Mouse (Mus musculus) forebrain, embryonic 10.5 days (tissue): ENCODE measurements around the gene Hspg2. TPM values are rescaled to one million over a fixed set of nuclear protein-coding genes. Genes with fewer than 3 reads are reported as not detected.

Source experiments
- DNase-seq: peaks from one replicate; pipeline ENCODE4 v3.0.0-alpha.2; 2017; ENCODE audit warnings: low spot score; ENCODE audit errors: extremely low spot score
- H3K27ac ChIP-seq: fragments of 300-500 bp; sonication (generic); 2 replicates; pipeline ENCODE4 v1.5.1; 2016; ENCODE audit warnings: mild to moderate bottlenecking
- H3K27me3 ChIP-seq: fragments of 300-500 bp; sonication (generic); 2 replicates; pipeline ENCODE4 v1.6.1; 2016; ENCODE audit warnings: mild to moderate bottlenecking; ENCODE audit not compliant: poor library complexity, severe bottlenecking
- H3K36me3 ChIP-seq: fragments of 300-500 bp; sonication (generic); replicated peaks from 2 replicates; pipeline ENCODE4 v1.6.1; 2016; ENCODE audit warnings: mild to moderate bottlenecking, moderate library complexity
- H3K4me1 ChIP-seq: fragments of 300-500 bp; sonication (generic); 2 replicates; pipeline ENCODE4 v1.6.1; 2016
- H3K4me3 ChIP-seq: fragments of 300-500 bp; sonication (generic); 2 replicates; pipeline ENCODE4 v1.5.1; 2016; ENCODE audit warnings: mild to moderate bottlenecking, moderate library complexity
- H3K9me3 ChIP-seq: fragments of 300-500 bp; sonication (generic); 2 replicates; pipeline ENCODE4 v1.6.1; 2016; ENCODE audit warnings: mild to moderate bottlenecking, moderate library complexity
- WGBS: fragments of 180-500 bp; shearing (Covaris S2); methylation state at CpG from one replicate; pipeline ENCODE4 v1.1.7; 2016; 5-methylcytosine and 5-hydroxymethylcytosine counted together
- polyA plus RNA-seq: library from polyadenylated mRNA; unstranded; fragments of >200 nt; fragmentation: Nextera tagmentation; extraction: Ambion mirVana; gene quantifications from 2 replicates; pipeline ENCODE4 v1.2.1, GENCODE M21; 2016

Hspg2 gene
- polyA plus RNA-seq, 1 experiment from 2014 or later: 15.6 TPM

DNA sequence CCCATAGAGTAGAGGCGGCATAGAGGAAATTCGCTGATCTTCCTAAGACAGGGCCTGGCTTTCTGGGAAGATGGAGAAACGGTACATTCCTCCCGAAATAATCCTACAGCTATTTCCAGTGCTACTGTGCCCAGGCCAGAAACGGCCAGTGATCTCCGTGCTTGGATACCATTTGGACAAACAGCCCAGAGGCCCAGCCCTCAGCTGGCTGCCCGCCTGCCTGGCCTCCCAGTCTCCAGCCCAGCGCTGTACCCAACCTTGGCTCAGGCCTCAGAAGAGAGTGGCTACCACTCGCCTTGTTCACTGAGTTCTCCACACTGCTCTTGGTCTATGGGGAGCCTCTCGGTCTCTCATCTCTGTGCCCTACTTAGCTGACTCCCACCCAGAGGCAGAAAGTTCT is 18.9 kb upstream of the Hspg2 start:
- Histone ChIP-seq H3K4me3 (no peak overlapping the region), H3K27ac (peak overlapping the region; percentile 15; the same call in 1 of the 2 replicates), H3K9me3 (no peaks in the 10 kb centered on the region), H3K36me3 (no peaks in the 10 kb centered on the region), H3K27me3 (no peaks in the 10 kb centered on the region), H3K4me1 (peaks cover 25% of the 10 kb centered on the region)
- no peak for DNase-seq
- 89% methylated on average over 10 of the region's 10 CpGs for WGBS

DNA sequence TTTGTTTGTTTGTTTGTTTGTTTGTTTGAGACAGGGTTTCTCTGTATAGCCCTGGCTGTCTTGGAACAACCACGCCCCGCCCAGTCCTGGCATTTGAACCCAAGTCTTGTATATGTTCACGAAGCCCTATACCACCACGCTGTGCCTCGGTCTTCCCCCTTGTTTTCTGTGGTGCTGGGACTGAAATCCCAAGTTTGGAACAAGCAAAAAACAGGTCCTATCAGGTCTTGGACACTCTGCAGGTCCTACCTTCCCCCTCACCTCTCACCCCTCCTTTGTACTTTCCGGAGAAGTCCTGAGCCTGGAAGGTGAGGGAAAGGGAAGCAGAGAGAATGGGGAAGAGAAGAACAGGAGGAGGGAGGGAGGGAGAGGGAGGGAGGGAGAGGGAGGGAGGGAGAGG is 16.4 kb upstream of the Hspg2 start:
- Histone ChIP-seq H3K27me3 (no peaks in the 10 kb centered on the region), H3K9me3 (no peaks in the 10 kb centered on the region), H3K36me3 (no peaks in the 10 kb centered on the region), H3K4me3 (no peak overlapping the region), H3K4me1 (peaks cover 25% of the 10 kb centered on the region), H3K27ac (no peak overlapping the region)
- 89% methylated on average over 6 of the region's 6 CpGs for WGBS
- DNase-seq: no peak

DNA sequence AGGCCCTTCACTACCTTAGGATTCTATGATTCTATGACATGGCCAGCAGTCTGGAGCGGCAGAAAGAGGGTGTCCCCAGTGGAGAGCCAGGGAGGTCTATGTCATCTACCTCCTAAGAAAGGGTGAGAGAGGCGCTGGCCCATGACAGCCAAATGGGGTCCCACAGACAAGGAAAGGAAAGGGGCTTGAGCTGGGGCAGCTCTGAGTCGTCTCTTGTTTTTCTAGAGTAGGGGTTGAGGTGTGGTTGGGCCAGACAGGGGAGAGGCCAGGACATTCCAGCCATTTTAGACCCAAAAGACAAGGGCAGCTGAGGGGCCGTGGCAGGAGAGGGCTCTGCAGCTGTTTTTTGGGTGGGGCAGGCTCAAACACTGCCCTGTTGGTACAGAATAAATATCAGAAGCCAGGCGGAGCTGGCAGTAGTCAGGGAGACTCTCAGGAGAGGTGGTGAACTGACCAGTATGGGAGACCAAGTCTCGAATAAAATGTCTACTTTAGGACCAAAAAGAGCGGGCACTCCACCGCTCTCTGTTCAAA is 15.3 kb upstream of the Hspg2 start, which contains the start of gene 1700013G24Rik:
Gene 1700013G24Rik, plus strand, starts transcription at position 51 of the 534 bp plus-strand sequence.
- Histone ChIP-seq H3K36me3 (no peaks in the 10 kb centered on the region), H3K4me3 (no peak within 1 kb of the TSS), H3K9me3 (no peaks in the 10 kb centered on the region), H3K4me1 (peaks cover 21% of the 10 kb centered on the region), H3K27me3 (no peaks in the 10 kb centered on the region), H3K27ac (0 out of 2 replicates have a peak within 1 kb of the TSS, but pooled peaks have one; percentile 15)
- 87% methylated on average over 8 of the region's 8 CpGs for WGBS
- no peak for DNase-seq

DNA sequence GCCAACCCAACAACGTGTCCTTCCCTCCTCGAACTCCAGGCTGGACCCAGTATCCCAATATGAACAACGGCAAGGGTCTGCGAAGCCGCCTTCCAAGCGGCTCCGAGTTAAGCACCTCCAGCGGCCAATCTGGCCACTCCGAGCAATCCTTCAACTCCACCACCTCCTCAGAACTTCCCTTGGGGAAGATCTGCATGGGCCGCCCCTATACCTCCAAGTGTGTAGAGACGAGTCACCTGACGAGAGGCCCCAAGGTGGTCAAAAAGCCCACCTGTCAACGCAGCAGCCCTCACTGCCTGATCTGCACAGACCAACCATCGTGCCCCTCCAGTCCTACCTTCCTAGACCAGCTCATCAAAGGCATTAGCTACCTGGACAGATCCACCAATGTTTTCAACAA is 14.0 kb upstream of the Hspg2 start:
- WGBS: 89% methylated on average over 14 of the region's 14 CpGs
- DNase-seq: no peak

DNA sequence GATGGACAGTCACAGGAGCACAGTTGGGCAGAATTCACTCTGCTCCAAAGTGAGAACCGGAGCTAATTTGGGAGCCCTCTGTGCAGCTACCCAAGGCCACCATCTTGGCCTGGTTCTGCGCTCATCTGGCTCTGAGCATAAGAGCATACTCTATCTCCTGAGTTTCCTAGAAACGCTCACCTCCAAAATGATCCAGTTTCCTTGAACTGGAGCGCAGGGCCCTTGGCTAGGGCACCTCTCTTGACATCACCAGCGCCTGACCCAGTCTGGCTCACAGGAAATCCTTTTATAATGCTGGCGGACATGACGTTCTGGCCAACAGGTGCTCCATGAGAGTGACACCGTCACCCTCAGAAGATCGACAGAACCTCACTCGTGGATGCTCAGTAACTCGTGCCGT is 12.0 kb upstream of the Hspg2 start:
- Histone ChIP-seq H3K9me3 (no peaks in the 10 kb centered on the region), H3K27me3 (no peaks in the 10 kb centered on the region), H3K4me3 (no peak overlapping the region), H3K36me3 (no peaks in the 10 kb centered on the region), H3K4me1 (peaks cover 26% of the 10 kb centered on the region), H3K27ac (no peak overlapping the region)
- DNase-seq: no peak
- 92% methylated on average over 12 of the region's 12 CpGs for WGBS

More for the DNA sequence above, 14.0 kb upstream of the Hspg2 start:
- Histone ChIP-seq H3K27ac (no peak overlapping the region), H3K36me3 (no peaks in the 10 kb centered on the region), H3K9me3 (no peaks in the 10 kb centered on the region), H3K27me3 (no peaks in the 10 kb centered on the region), H3K4me1 (peaks cover 18% of the 10 kb centered on the region), H3K4me3 (no peak overlapping the region)

DNA sequence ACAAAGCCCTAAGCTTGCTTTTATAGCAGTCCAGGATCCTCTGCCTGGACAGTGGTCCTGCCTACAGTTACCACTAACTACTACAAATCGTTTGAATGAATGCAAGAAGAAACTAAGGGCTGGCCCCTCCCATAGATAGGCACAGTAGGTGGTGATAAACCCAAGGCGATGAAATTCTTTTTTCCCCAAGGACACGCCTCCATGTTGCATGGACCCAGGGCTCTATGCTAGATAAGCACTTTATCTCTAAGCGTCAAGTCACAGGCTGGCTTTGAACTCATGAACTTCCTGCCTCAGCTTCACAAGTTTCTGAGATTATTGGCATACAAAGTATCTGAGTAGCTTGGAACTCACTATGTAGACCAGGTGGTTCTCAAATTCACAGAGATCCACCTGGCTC is 11.3 kb upstream of the Hspg2 start:
- WGBS: 83% methylated on average over 4 of the region's 4 CpGs
- no peak for DNase-seq

DNA sequence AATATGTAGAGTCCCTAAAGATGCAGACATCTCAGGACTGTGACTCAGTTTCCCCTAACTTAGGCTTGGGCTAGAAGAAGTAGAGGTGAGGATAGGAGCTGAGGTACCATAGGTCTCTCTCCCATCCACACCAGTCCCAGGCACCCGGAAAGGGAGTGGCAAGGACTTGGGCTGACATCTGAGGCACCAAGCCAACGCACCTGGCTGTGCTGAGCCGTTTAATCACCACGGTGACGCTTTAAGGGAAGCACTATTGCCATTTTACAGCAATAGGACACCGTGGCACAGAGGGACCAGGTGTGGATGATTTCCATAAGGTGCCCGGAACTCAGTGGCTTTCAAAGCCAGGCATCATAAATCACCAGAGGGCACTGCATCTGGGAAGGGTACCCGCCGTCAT is 10.3 kb upstream of the Hspg2 start:
- H3K4me1 ChIP-seq: peaks cover 23% of the 10 kb centered on the region
- no peak overlapping the region for H3K4me3 ChIP-seq
- WGBS: 91% methylated on average over 9 of the region's 9 CpGs
- H3K27ac ChIP-seq: no peak overlapping the region
- H3K9me3 ChIP-seq: no peaks in the 10 kb centered on the region
- no peaks in the 10 kb centered on the region for H3K27me3 ChIP-seq
- no peak for DNase-seq
- no peaks in the 10 kb centered on the region for H3K36me3 ChIP-seq

More for the DNA sequence above, 11.3 kb upstream of the Hspg2 start:
- Histone ChIP-seq H3K36me3 (no peaks in the 10 kb centered on the region), H3K27ac (no peak overlapping the region), H3K4me1 (peaks cover 26% of the 10 kb centered on the region), H3K27me3 (no peaks in the 10 kb centered on the region), H3K9me3 (no peaks in the 10 kb centered on the region), H3K4me3 (no peak overlapping the region)

DNA sequence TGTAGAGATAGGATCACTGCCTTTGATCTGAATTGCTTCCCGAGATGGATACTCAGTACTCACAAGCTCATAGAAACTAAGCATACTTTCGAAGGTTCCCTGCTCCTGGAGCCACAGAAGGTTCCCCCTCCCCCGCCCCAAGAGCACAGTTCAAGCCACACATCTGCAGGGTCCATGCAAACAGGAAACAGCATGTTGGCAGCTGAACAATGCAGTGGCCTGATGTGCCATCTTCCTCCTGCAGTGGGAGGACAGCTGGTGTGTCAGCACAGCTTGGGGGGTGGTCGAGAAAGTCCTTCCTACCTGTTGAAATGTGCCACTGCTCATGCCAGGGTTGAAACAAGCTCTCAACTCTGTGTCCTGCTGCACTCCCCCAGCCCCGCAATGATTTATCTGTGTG is 9.7 kb upstream of the Hspg2 start:
- Histone ChIP-seq H3K27ac (no peak overlapping the region; the same call in 1 of the 2 replicates), H3K27me3 (no peaks in the 10 kb centered on the region), H3K4me3 (no peak overlapping the region), H3K36me3 (no peaks in the 10 kb centered on the region), H3K9me3 (no peaks in the 10 kb centered on the region), H3K4me1 (peaks cover 19% of the 10 kb centered on the region)
- 75% methylated on average over 5 of the region's 5 CpGs for WGBS
- DNase-seq: no peak

DNA sequence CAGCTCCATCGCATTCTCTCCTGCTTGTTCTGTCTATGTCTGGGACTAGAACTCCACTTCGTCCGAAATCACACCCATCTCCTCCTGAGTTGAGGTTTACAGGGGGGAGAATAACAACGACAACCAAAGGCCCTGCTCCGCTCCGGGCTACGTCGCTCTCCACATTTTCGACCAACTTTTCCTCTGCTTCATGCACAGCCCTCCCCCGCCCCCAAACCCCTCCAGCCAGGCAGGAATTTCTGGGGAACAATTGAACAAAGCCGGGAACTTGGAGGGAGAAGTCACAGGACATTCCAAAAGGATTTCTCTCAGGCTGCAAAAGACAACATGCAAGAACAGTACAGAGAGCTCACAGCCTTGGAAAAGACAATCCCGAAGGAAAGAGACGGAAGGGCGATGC is 7.9 kb upstream of the Hspg2 start:
- Histone ChIP-seq H3K4me3 (no peak overlapping the region), H3K4me1 (peaks cover 27% of the 10 kb centered on the region), H3K9me3 (no peaks in the 10 kb centered on the region), H3K27me3 (no peaks in the 10 kb centered on the region), H3K27ac (peak overlapping the region; percentile 71), H3K36me3 (no peaks in the 10 kb centered on the region)
- WGBS: 69% methylated on average over 14 of the region's 14 CpGs
- no peak for DNase-seq

DNA sequence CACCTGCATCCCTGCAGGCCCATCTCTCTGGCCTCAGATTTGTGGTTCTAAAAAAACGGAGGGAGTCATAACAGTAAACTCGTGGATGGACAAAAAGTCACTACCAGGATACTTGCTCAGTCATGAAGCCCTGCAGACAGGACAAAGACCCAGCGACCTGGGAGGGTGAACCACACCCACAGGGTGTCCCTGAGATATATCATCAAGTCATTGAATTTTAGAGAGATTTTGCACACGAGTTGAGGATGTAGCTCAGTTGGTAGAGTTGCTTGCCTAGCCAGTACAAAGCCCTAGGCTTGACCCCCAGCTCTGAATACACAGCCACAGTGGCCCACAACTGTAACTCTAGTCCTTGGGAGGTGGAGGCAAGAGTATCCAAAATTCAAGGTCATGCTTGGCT is 7.4 kb upstream of the Hspg2 start:
- Histone ChIP-seq H3K27me3 (no peaks in the 10 kb centered on the region), H3K4me1 (peaks cover 27% of the 10 kb centered on the region), H3K4me3 (no peak overlapping the region), H3K36me3 (no peaks in the 10 kb centered on the region), H3K27ac (peak overlapping the region; percentile 71), H3K9me3 (no peaks in the 10 kb centered on the region)
- WGBS: 78% methylated on average over 4 of the region's 4 CpGs
- no peak for DNase-seq

DNA sequence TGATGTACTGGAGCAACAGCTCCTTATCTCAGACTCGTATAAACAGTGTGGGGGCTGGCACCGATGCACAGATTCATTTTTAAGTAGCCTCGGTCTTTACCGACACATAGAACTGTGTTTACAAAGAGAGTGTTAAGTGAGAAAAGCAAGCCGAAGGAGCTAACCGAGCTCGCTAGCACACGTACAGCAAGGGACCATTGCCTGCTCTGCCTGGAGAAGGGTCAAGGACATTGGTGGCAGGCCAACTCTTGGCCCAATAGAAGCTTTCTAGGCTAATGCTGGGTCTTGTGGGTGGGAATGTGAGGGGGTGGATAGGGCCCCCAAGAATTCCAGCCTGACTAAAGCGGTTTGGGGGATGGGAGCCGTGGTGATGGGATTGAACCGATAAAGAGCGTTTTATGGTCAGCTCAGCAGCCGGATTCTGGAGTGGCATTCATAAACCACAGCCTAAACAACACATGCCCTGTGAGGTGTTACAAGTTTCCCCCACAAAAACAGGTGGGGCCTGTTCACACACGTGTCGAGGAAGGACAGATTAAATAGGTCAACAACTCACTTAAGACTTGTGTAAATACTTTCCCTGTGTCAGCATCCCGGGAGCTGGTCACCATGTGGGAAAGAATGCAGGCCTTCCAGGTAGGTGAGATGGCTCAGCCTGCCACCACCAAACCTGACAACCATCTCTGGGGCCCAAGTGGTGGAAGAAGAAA is 6.4 kb upstream of the Hspg2 start:
- Histone ChIP-seq H3K9me3 (no peaks in the 10 kb centered on the region), H3K36me3 (no peaks in the 10 kb centered on the region), H3K27ac (no peak overlapping the region), H3K4me1 (peaks cover 31% of the 10 kb centered on the region), H3K4me3 (no peak overlapping the region), H3K27me3 (no peaks in the 10 kb centered on the region)
- 94% methylated on average over 16 of the region's 16 CpGs for WGBS
- no peak for DNase-seq

DNA sequence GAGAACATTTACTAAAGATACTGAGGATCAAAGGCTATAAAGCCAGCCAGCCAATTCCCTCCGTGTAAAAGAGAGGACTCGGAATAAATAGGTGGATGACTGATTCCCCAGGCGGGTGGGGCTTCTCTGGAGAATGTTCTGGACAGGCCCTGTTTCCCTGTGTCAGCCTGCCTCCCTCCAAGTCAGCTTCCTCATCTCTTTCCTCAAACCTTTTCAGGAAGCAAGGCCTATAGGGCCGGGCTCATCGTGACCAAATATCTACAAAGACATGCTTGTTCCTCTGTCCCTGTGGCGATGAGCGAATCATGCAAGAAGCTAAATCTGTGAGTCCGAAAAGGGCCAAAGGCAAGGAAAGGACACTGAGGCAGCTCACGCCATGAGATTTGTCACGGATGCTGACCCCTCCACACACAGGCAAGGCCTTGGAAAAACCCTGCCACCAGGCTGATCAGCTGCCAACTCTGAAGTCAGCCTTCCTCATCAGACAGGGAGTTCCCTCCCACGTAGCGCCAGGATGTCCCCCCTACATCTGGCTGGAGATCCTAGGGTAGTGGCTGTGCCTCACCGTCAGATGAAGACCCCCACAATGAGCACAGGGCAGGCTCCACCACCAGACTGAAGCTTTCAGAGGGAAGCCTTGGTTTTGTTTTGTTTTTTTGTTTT is 3.3 kb upstream of the Hspg2 start:
- no peak overlapping the region for H3K4me3 ChIP-seq
- peaks cover 7% of the 10 kb centered on the region for H3K27me3 ChIP-seq
- H3K4me1 ChIP-seq: peaks cover 58% of the 10 kb centered on the region
- peak overlapping the region; percentile 33; the same call in 1 of the 2 replicates for H3K27ac ChIP-seq
- H3K9me3 ChIP-seq: no peaks in the 10 kb centered on the region
- no peak for DNase-seq
- 79% methylated on average over 13 of the region's 13 CpGs for WGBS
- no peaks in the 10 kb centered on the region for H3K36me3 ChIP-seq

DNA sequence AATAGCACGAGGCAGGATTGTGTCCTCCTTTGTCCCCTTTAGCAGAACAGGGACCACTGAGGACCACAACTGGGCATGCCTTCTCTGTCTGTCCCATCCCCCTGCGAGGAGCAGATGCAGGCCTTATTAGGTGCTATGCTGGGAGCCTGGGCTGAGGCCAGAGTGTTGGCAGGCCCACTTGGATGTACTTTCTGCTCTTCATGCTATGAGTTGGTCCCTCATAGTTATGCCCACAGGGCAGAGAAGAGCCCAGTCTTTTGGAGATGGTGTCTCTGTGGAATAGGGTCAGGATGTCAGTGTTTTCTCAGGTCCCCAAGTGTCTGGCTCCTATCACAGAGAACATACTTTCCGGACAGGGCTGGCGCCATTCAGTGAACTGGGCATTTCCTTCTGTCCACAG is 1.6 kb upstream of the Hspg2 start:
- H3K4me1 ChIP-seq: peaks cover 64% of the 10 kb centered on the region
- 83% methylated on average over 4 of the region's 4 CpGs for WGBS

More for the DNA sequence above, 1.6 kb upstream of the Hspg2 start:
- H3K27ac ChIP-seq: peak overlapping the region; percentile 93
- no peaks in the 10 kb centered on the region for H3K9me3 ChIP-seq
- H3K4me3 ChIP-seq: no peak overlapping the region
- no peaks in the 10 kb centered on the region for H3K36me3 ChIP-seq
- no peak for DNase-seq
- H3K27me3 ChIP-seq: peaks cover 8% of the 10 kb centered on the region
